Mouse (Mus musculus): ENCODE data around the gene Fbxo10.
"Not testable (repeated sequence)": the region's sequence is repeated elsewhere in the genome, so short reads cannot be mapped to it uniquely, and the experiment has no call there.

Gene Fbxo10

GRCm38 (mm10) chr4:45066036-45066730 is 18.2 kb downstream of the Fbxo10 start:
- Histone ChIP-seq H3K4me1 (replicated peaks; ENCODE audit: low read depth, low read length) (no peaks in the 10 kb centered on the region), H3K27me3 (ENCODE audit: insufficient read depth, low read length) (no peaks in the 10 kb centered on the region), H3K36me3 (ENCODE audit: insufficient read depth, low read length) (peaks cover 8% of the 10 kb centered on the region; the same call in 1 of the 2 replicates), H3K9me3 (ENCODE audit: low read length) (no peaks in the 10 kb centered on the region), H3K4me3 (replicated peaks; ENCODE audit: low read length) (no peak overlapping the region)
- no peak for TF ChIP-seq POU5F1 (IDR thresholded peaks at IDR 0.05; ENCODE audit: borderline replicate concordance, low read length)
- no peak for TF ChIP-seq CTCF (conservative IDR thresholded peaks at IDR 0.05; ENCODE audit: low read length)
- TF ChIP-seq NANOG (IDR thresholded peaks at IDR 0.05; ENCODE audit: borderline replicate concordance, low read length): no peak

GRCm38 (mm10) chr4:45064577-45064976 is 19.8 kb downstream of the Fbxo10 start:
- Histone ChIP-seq H3K27me3 (ENCODE audit: insufficient read depth, low read length) (no peaks in the 10 kb centered on the region), H3K36me3 (ENCODE audit: insufficient read depth, low read length) (peaks cover 11% of the 10 kb centered on the region; the same call in 1 of the 2 replicates), H3K4me1 (replicated peaks; ENCODE audit: low read depth, low read length) (no peaks in the 10 kb centered on the region), H3K9me3 (ENCODE audit: low read length) (no peaks in the 10 kb centered on the region), H3K4me3 (replicated peaks; ENCODE audit: low read length) (no peak overlapping the region)
- TF ChIP-seq CTCF (conservative IDR thresholded peaks at IDR 0.05; ENCODE audit: low read length) (no peak), POU5F1 (IDR thresholded peaks at IDR 0.05; ENCODE audit: borderline replicate concordance, low read length) (no peak), NANOG (IDR thresholded peaks at IDR 0.05; ENCODE audit: borderline replicate concordance, low read length) (no peak)

GRCm38 (mm10) chr4:45063836-45064235 is 20.6 kb downstream of the Fbxo10 start:
- not testable (repeated sequence) for H3K4me3 ChIP-seq (replicated peaks; ENCODE audit: low read length); H3K9me3 ChIP-seq (ENCODE audit: low read length); H3K4me1 ChIP-seq (replicated peaks; ENCODE audit: low read depth, low read length); H3K27me3 ChIP-seq (ENCODE audit: insufficient read depth, low read length)
- H3K36me3 ChIP-seq (ENCODE audit: insufficient read depth, low read length): peaks cover 14% of the 10 kb centered on the region

- H3K27me3 ChIP-seq (ENCODE audit: insufficient read depth, low read length): no peaks in the 10 kb centered on the region
- H3K36me3 ChIP-seq (ENCODE audit: insufficient read depth, low read length): peaks cover 7% of the 10 kb centered on the region; the same call in 1 of the 2 replicates
- TF ChIP-seq POU5F1 (IDR thresholded peaks at IDR 0.05; ENCODE audit: borderline replicate concordance, low read length) (no peak), CTCF (conservative IDR thresholded peaks at IDR 0.05; ENCODE audit: low read length) (no peak), NANOG (IDR thresholded peaks at IDR 0.05; ENCODE audit: borderline replicate concordance, low read length) (no peak)
- no peaks in the 10 kb centered on the region for H3K9me3 ChIP-seq (ENCODE audit: low read length)
- H3K4me1 ChIP-seq (replicated peaks; ENCODE audit: low read depth, low read length): peaks cover 9% of the 10 kb centered on the region
- H3K4me3 ChIP-seq (replicated peaks; ENCODE audit: low read length): no peak overlapping the region
These were observed 29.0 kb downstream of the Fbxo10 start for GRCm38 (mm10) chr4:45055451-45055850.

GRCm38 (mm10) chr4:45054862-45055261 is 29.5 kb downstream of the Fbxo10 start:
- TF ChIP-seq CTCF (conservative IDR thresholded peaks at IDR 0.05; ENCODE audit: low read length) (peak; percentile 44), POU5F1 (IDR thresholded peaks at IDR 0.05; ENCODE audit: borderline replicate concordance, low read length) (no peak), NANOG (IDR thresholded peaks at IDR 0.05; ENCODE audit: borderline replicate concordance, low read length) (no peak)

GRCm38 (mm10) chr4:45047956-45048355 is 36.4 kb downstream of the Fbxo10 start:
- no peak overlapping the region for H3K4me3 ChIP-seq (replicated peaks; ENCODE audit: low read length)
- no peaks in the 10 kb centered on the region for H3K27me3 ChIP-seq (ENCODE audit: insufficient read depth, low read length)
- no peaks in the 10 kb centered on the region for H3K9me3 ChIP-seq (ENCODE audit: low read length)
- H3K4me1 ChIP-seq (replicated peaks; ENCODE audit: low read depth, low read length): no peaks in the 10 kb centered on the region
- TF ChIP-seq CTCF (conservative IDR thresholded peaks at IDR 0.05; ENCODE audit: low read length) (no peak), NANOG (IDR thresholded peaks at IDR 0.05; ENCODE audit: borderline replicate concordance, low read length) (no peak), POU5F1 (IDR thresholded peaks at IDR 0.05; ENCODE audit: borderline replicate concordance, low read length) (no peak)
- no peaks in the 10 kb centered on the region for H3K36me3 ChIP-seq (ENCODE audit: insufficient read depth, low read length)

More at GRCm38 (mm10) chr4:45054862-45055261, 29.5 kb downstream of the Fbxo10 start:
- Histone ChIP-seq H3K27me3 (ENCODE audit: insufficient read depth, low read length) (no peaks in the 10 kb centered on the region), H3K36me3 (ENCODE audit: insufficient read depth, low read length) (peaks cover 7% of the 10 kb centered on the region; the same call in 1 of the 2 replicates), H3K4me3 (replicated peaks; ENCODE audit: low read length) (no peak overlapping the region), H3K4me1 (replicated peaks; ENCODE audit: low read depth, low read length) (peaks cover 9% of the 10 kb centered on the region), H3K9me3 (ENCODE audit: low read length) (no peaks in the 10 kb centered on the region)

- Histone ChIP-seq H3K4me1 (replicated peaks; ENCODE audit: low read depth, low read length) (no peaks in the 10 kb centered on the region), H3K27me3 (ENCODE audit: insufficient read depth, low read length) (no peaks in the 10 kb centered on the region), H3K4me3 (replicated peaks; ENCODE audit: low read length) (no peak overlapping the region), H3K9me3 (ENCODE audit: low read length) (no peaks in the 10 kb centered on the region), H3K36me3 (ENCODE audit: insufficient read depth, low read length) (no peaks in the 10 kb centered on the region)
- no peak for TF ChIP-seq NANOG (IDR thresholded peaks at IDR 0.05; ENCODE audit: borderline replicate concordance, low read length)
- TF ChIP-seq POU5F1 (IDR thresholded peaks at IDR 0.05; ENCODE audit: borderline replicate concordance, low read length): no peak
- no peak for TF ChIP-seq CTCF (conservative IDR thresholded peaks at IDR 0.05; ENCODE audit: low read length)
These were observed 37.0 kb downstream of the Fbxo10 start for GRCm38 (mm10) chr4:45047286-45047887.

- Histone ChIP-seq H3K36me3 (ENCODE audit: insufficient read depth, low read length) (no peaks in the 10 kb centered on the region), H3K4me3 (replicated peaks; ENCODE audit: low read length) (no peak overlapping the region), H3K4me1 (replicated peaks; ENCODE audit: low read depth, low read length) (no peaks in the 10 kb centered on the region), H3K9me3 (ENCODE audit: low read length) (no peaks in the 10 kb centered on the region), H3K27me3 (ENCODE audit: insufficient read depth, low read length) (no peaks in the 10 kb centered on the region)
- TF ChIP-seq CTCF (conservative IDR thresholded peaks at IDR 0.05; ENCODE audit: low read length) (no peak), POU5F1 (IDR thresholded peaks at IDR 0.05; ENCODE audit: borderline replicate concordance, low read length) (no peak), NANOG (IDR thresholded peaks at IDR 0.05; ENCODE audit: borderline replicate concordance, low read length) (no peak)
These were observed 37.7 kb downstream of the Fbxo10 start for GRCm38 (mm10) chr4:45046679-45047078.
